Mouse (Mus musculus) kidney, postnatal 0 days (tissue): ENCODE measurements around the gene Ugt2a2. TPM values are rescaled to one million over a fixed set of nuclear protein-coding genes. Genes with fewer than 3 reads are reported as not detected.
"Not testable (repeated sequence)": the region's sequence is repeated elsewhere in the genome, so short reads cannot be mapped to it uniquely, and the experiment has no call there.

Experiments used
- ATAC-seq: fragments of 200-750 bp; cut with Nextera tagmentation; replicated peaks from 2 replicates; pipeline ENCODE4 v1.8.0; 2017; ENCODE audit warnings: low read depth, moderate number of reproducible peaks, moderate TSS enrichment, moderate library complexity; ENCODE audit not compliant: low FRiP score
- DNase-seq: peaks from one replicate; pipeline ENCODE4 v3.0.0-alpha.2; 2016; ENCODE audit warnings: low spot score
- H3K27ac ChIP-seq: fragments of 300-500 bp; sonication (generic); 2 replicates; pipeline ENCODE4 v1.5.1; 2014; ENCODE audit warnings: mild to moderate bottlenecking
- H3K27me3 ChIP-seq: fragments of 300-500 bp; sonication (generic); 2 replicates; pipeline ENCODE4 v1.6.1; 2014; ENCODE audit warnings: low read length, mixed read lengths; ENCODE audit not compliant: insufficient read depth
- H3K36me3 ChIP-seq: fragments of 300-500 bp; sonication (generic); 2 replicates; pipeline ENCODE4 v1.6.1; 2014; ENCODE audit warnings: low read length, mixed read lengths; ENCODE audit not compliant: insufficient read depth
- H3K4me1 ChIP-seq: fragments of 300-500 bp; sonication (generic); replicated peaks from 2 replicates; pipeline ENCODE4 v1.6.1; 2014; ENCODE audit warnings: antibody characterized with exemption, low read length, mixed read lengths; ENCODE audit not compliant: insufficient read depth
- H3K4me2 ChIP-seq: fragments of 300-500 bp; sonication (generic); 2 replicates; pipeline ENCODE4 v1.6.1; 2014; ENCODE audit warnings: mild to moderate bottlenecking, low read length, moderate library complexity, mixed read lengths
- H3K4me3 ChIP-seq: fragments of 300-500 bp; sonication (generic); replicated peaks from 2 replicates; pipeline ENCODE4 v1.5.1; 2014; ENCODE audit warnings: low read depth, low read length
- H3K9ac ChIP-seq: fragments of 300-500 bp; sonication (generic); 2 replicates; pipeline ENCODE4 v1.6.1; 2014; ENCODE audit warnings: low read depth, low read length
- H3K9me3 ChIP-seq: fragments of 300-500 bp; sonication (generic); replicated peaks from 2 replicates; pipeline ENCODE4 v1.6.1; 2016; ENCODE audit warnings: low read length, inconsistent platforms, mixed read lengths
- CTCF ChIP-seq: IDR thresholded peaks from 2 replicates; pipeline ENCODE4 v1.5.1; 2016; ENCODE audit warnings: antibody characterized with exemption, low read depth, mild to moderate bottlenecking, moderate library complexity
- whole genome bisulfite sequencing: fragments of 180-500 bp; shearing (Covaris S2); extraction: QIAGEN DNeasy Blood & Tissue Kit; methylation state at CpG from one replicate; pipeline ENCODE4 v1.1.7; 2014; 5-methylcytosine and 5-hydroxymethylcytosine counted together
- polyA plus RNA-seq: library from polyadenylated mRNA; unstranded; fragments of >200 nt; fragmentation: Nextera tagmentation; extraction: Ambion mirVana; gene quantifications from 2 replicates; pipeline ENCODE4 v1.2.1, GENCODE M21; 2015

Gene Ugt2a2
- polyA plus RNA-seq, 1 experiment from 2014 or later = not detected

GRCm38 (mm10) chr5:87458810-87459209 is 23.2 kb downstream of the Ugt2a2 start:
- no peak for ATAC-seq
- no peaks in the 10 kb centered on the region for H3K4me1 ChIP-seq
- H3K4me2 ChIP-seq = no peak overlapping the region
- H3K27ac ChIP-seq = no peak overlapping the region
- DNase-seq = no peak
- H3K9me3 ChIP-seq = no peaks in the 10 kb centered on the region
- TF ChIP-seq CTCF = no peak
- H3K9ac ChIP-seq = no peak overlapping the region
- H3K36me3 ChIP-seq = no peaks in the 10 kb centered on the region
- no peak overlapping the region for H3K4me3 ChIP-seq
- no peaks in the 10 kb centered on the region for H3K27me3 ChIP-seq
- WGBS = 49% methylated on average over 1 of the region's 1 CpGs

GRCm38 (mm10) chr5:87457701-87458100 is 24.4 kb downstream of the Ugt2a2 start:
- ATAC-seq = no peak
- no peak for DNase-seq
- H3K9ac ChIP-seq = no peak overlapping the region

GRCm38 (mm10) chr5:87456216-87456850 is 25.7 kb downstream of the Ugt2a2 start:
- ATAC-seq (no peak), DNase-seq (peak; percentile 8)
- no peaks in the 10 kb centered on the region for H3K4me1 ChIP-seq
- H3K9me3 ChIP-seq = no peaks in the 10 kb centered on the region
- no peak overlapping the region for H3K4me3 ChIP-seq
- no peak for TF ChIP-seq CTCF
- H3K36me3 ChIP-seq = no peaks in the 10 kb centered on the region
- 72% methylated on average over 3 of the region's 3 CpGs for WGBS
- H3K4me2 ChIP-seq = no peak overlapping the region
- H3K27me3 ChIP-seq = no peaks in the 10 kb centered on the region
- no peak overlapping the region for H3K27ac ChIP-seq
- no peak overlapping the region for H3K9ac ChIP-seq

More at GRCm38 (mm10) chr5:87457701-87458100, 24.4 kb downstream of the Ugt2a2 start:
- no peak overlapping the region for H3K4me3 ChIP-seq
- no peaks in the 10 kb centered on the region for H3K9me3 ChIP-seq
- H3K27ac ChIP-seq = no peak overlapping the region
- TF ChIP-seq CTCF = no peak
- no peaks in the 10 kb centered on the region for H3K27me3 ChIP-seq
- no peaks in the 10 kb centered on the region for H3K4me1 ChIP-seq
- no peaks in the 10 kb centered on the region for H3K36me3 ChIP-seq
- H3K4me2 ChIP-seq = no peak overlapping the region

GRCm38 (mm10) chr5:87455519-87455918 is 26.5 kb downstream of the Ugt2a2 start:
- Histone ChIP-seq H3K4me2 (no peak overlapping the region), H3K36me3 (no peaks in the 10 kb centered on the region), H3K4me3 (no peak overlapping the region), H3K9me3 (no peaks in the 10 kb centered on the region), H3K4me1 (no peaks in the 10 kb centered on the region), H3K27ac (no peak overlapping the region), H3K9ac (no peak overlapping the region), H3K27me3 (no peaks in the 10 kb centered on the region)
- no peak for DNase-seq
- no peak for TF ChIP-seq CTCF
- no peak for ATAC-seq

GRCm38 (mm10) chr5:87452514-87452913 is 29.5 kb downstream of the Ugt2a2 start:
- not testable (repeated sequence) for H3K9me3 ChIP-seq, ATAC-seq, H3K27ac ChIP-seq, H3K36me3 ChIP-seq, H3K4me2 ChIP-seq, DNase-seq, H3K9ac ChIP-seq, H3K4me3 ChIP-seq, H3K4me1 ChIP-seq, H3K27me3 ChIP-seq
- 78% methylated on average over 3 of the region's 5 CpGs for WGBS

- Histone ChIP-seq H3K4me3 (no peak overlapping the region), H3K4me2 (no peak overlapping the region), H3K9me3 (no peaks in the 10 kb centered on the region), H3K27ac (no peak overlapping the region), H3K27me3 (no peaks in the 10 kb centered on the region), H3K36me3 (no peaks in the 10 kb centered on the region), H3K4me1 (no peaks in the 10 kb centered on the region), H3K9ac (no peak overlapping the region)
- ATAC-seq = 0 out of 2 replicates have a peak, but pooled peaks have one; percentile 29
- peak; percentile 49 for DNase-seq
- WGBS = 44% methylated on average over 3 of the region's 3 CpGs
- TF ChIP-seq CTCF = peak; percentile 75
These were observed 45.8 kb downstream of the Ugt2a2 start for GRCm38 (mm10) chr5:87436264-87436663.

GRCm38 (mm10) chr5:87425676-87426075 is 56.4 kb downstream of the Ugt2a2 start:
- 82% methylated on average over 3 of the region's 3 CpGs for WGBS
- no peak for TF ChIP-seq CTCF
- no peaks in the 10 kb centered on the region for H3K36me3 ChIP-seq
- no peak for DNase-seq
- H3K4me3 ChIP-seq = no peak overlapping the region
- H3K9ac ChIP-seq = no peak overlapping the region
- ATAC-seq = no peak
- H3K9me3 ChIP-seq = no peaks in the 10 kb centered on the region
- no peaks in the 10 kb centered on the region for H3K27me3 ChIP-seq
- H3K4me2 ChIP-seq = no peak overlapping the region
- H3K4me1 ChIP-seq = no peaks in the 10 kb centered on the region
- no peak overlapping the region for H3K27ac ChIP-seq

- H3K4me2 ChIP-seq = not testable (repeated sequence)
These were observed 58.0 kb downstream of the Ugt2a2 start, which contains the start of gene Ugt2b38 for GRCm38 (mm10) chr5:87424041-87424440. Gene Ugt2b38, minus strand, starts transcription at chr5:87424203.

More at GRCm38 (mm10) chr5:87424041-87424440, 58.0 kb downstream of the Ugt2a2 start, which contains the start of gene Ugt2b38:
- not testable (repeated sequence) for DNase-seq, H3K36me3 ChIP-seq, H3K4me1 ChIP-seq, H3K27ac ChIP-seq, H3K4me3 ChIP-seq, ATAC-seq, H3K9me3 ChIP-seq, H3K9ac ChIP-seq, H3K27me3 ChIP-seq
- 89% methylated on average over 1 of the region's 2 CpGs for WGBS
